ENCODE assay signal across 8 mouse cellular contexts in genomic region chr3:87749036-87749435, GRCm38 (mm10). TPM values are rescaled to one million over a fixed set of nuclear protein-coding genes. Genes with fewer than 3 reads are reported as not detected.
DNase-seq lines count a peak whose midpoint lies in the region; ATAC-seq and TF ChIP-seq lines count a peak whose summit lies in the region.

No protein-coding gene starts in this region.

- H3K36me3 ChIP-seq in forebrain, postnatal 0 days (ENCODE audit: insufficient read depth) = no peaks in the 10 kb centered on the region
- H3K36me3 ChIP-seq in forebrain, embryonic 11.5 days (ENCODE audit: control insufficient read depth, insufficient read depth, low read length) = no peaks in the 10 kb centered on the region
- no peaks in the 10 kb centered on the region for H3K36me3 ChIP-seq in kidney, adult 2 months (ENCODE audit: control insufficient read depth, insufficient read depth, low read length)
- H3K36me3 ChIP-seq in lung, postnatal 0 days (ENCODE audit: insufficient read depth, low read length) = peaks cover 6% of the 10 kb centered on the region; the same call in 1 of the 2 replicates

- no peak overlapping the region for H3K4me2 ChIP-seq in forebrain, postnatal 0 days (ENCODE audit: low read depth)
- H3K4me2 ChIP-seq in forebrain, embryonic 11.5 days (ENCODE audit: low read depth, low read length, severe bottlenecking) = no peak overlapping the region
- H3K4me2 ChIP-seq in lung, postnatal 0 days (replicated peaks; ENCODE audit: low read depth, low read length) = no peak overlapping the region

- no peaks in the 10 kb centered on the region for H3K4me1 ChIP-seq in forebrain, postnatal 0 days (ENCODE audit: insufficient read depth)
- no peaks in the 10 kb centered on the region for H3K4me1 ChIP-seq in forebrain, embryonic 11.5 days (replicated peaks; ENCODE audit: control insufficient read depth, insufficient read depth, low read length)
- no peaks in the 10 kb centered on the region for H3K4me1 ChIP-seq in kidney, adult 2 months (ENCODE audit: control insufficient read depth, insufficient read depth, low read length)
- H3K4me1 ChIP-seq in lung, postnatal 0 days (ENCODE audit: insufficient read depth, low read depth, low read length) = peaks cover 3% of the 10 kb centered on the region; the same call in 1 of the 2 replicates

- no peaks in the 10 kb centered on the region for H3K27me3 ChIP-seq in forebrain, postnatal 0 days (ENCODE audit: insufficient read depth, low read length)
- no peaks in the 10 kb centered on the region for H3K27me3 ChIP-seq in forebrain, embryonic 11.5 days (ENCODE audit: control insufficient read depth, insufficient read depth, low read length)
- H3K27me3 ChIP-seq in kidney, adult 2 months (replicated peaks; ENCODE audit: control insufficient read depth, insufficient read depth, low read length) = no peaks in the 10 kb centered on the region
- H3K27me3 ChIP-seq in lung, postnatal 0 days (replicated peaks; ENCODE audit: insufficient read depth, low read length) = no peaks in the 10 kb centered on the region

- no peak overlapping the region for H3K27ac ChIP-seq in forebrain, postnatal 0 days (ENCODE audit: low read depth, low read length)
- H3K27ac ChIP-seq in forebrain, embryonic 11.5 days (ENCODE audit: low read depth, low read length) = no peak overlapping the region
- no peak overlapping the region for H3K27ac ChIP-seq in kidney, adult 2 months (ENCODE audit: insufficient read depth, low read depth, low read length)
- H3K27ac ChIP-seq in lung, postnatal 0 days (ENCODE audit: low read length) = no peak overlapping the region

- no peak for DNase-seq in forebrain, postnatal 0 days
- no peak for DNase-seq in forebrain, embryonic 11.5 days (ENCODE audit: low spot score)
- peak; percentile 49 for DNase-seq in urinary bladder, postnatal 25 days (ENCODE audit: low spot score)
- DNase-seq in urinary bladder, adult 2 months (ENCODE audit: low spot score) = no peak
- DNase-seq in embryo, embryonic 10 days (ENCODE audit: low spot score) = peak; percentile 75
- DNase-seq in kidney, adult 2 months = peak; percentile 75
- DNase-seq in lung, postnatal 0 days (ENCODE audit: low spot score) = peak; percentile 70
- DNase-seq in thymus, postnatal 25 days = peak; percentile 58

- no peak overlapping the region for H3K4me3 ChIP-seq in forebrain, postnatal 0 days (ENCODE audit: low read depth, low read length)
- no peak overlapping the region for H3K4me3 ChIP-seq in forebrain, embryonic 11.5 days (ENCODE audit: low read depth, low read length)
- no peak overlapping the region for H3K4me3 ChIP-seq in kidney, adult 2 months (ENCODE audit: insufficient read depth, low read depth, low read length)
- no peak overlapping the region for H3K4me3 ChIP-seq in lung, postnatal 0 days (ENCODE audit: low read depth, low read length)

- no peaks in the 10 kb centered on the region for H3K9me3 ChIP-seq in forebrain, postnatal 0 days (ENCODE audit: low read length)
- no peaks in the 10 kb centered on the region for H3K9me3 ChIP-seq in forebrain, embryonic 11.5 days (ENCODE audit: control insufficient read depth, low read length)
- H3K9me3 ChIP-seq in lung, postnatal 0 days (ENCODE audit: low read length) = no peaks in the 10 kb centered on the region

- no peak for TF ChIP-seq EP300 in lung, postnatal 0 days (IDR thresholded peaks at IDR 0.05)

- no peak for TF ChIP-seq POLR2A in kidney, adult 2 months (IDR thresholded peaks at IDR 0.05; ENCODE audit: low read depth, low read length)

- ATAC-seq in forebrain, postnatal 0 days = no peak
- no peak for ATAC-seq in forebrain, embryonic 11.5 days (replicated peaks; ENCODE audit: low FRiP score)
- ATAC-seq in lung, postnatal 0 days = peak; percentile 66

- WGBS in forebrain, postnatal 0 days = 13% methylated on average over 5 of the region's 5 CpGs
- 19% methylated on average over 5 of the region's 5 CpGs for WGBS in forebrain, embryonic 11.5 days
- WGBS in kidney, adult 2 months = 16% methylated on average over 5 of the region's 5 CpGs
- whole genome bisulfite sequencing in lung, postnatal 0 days = 14% methylated on average over 5 of the region's 5 CpGs

- no peak overlapping the region for H3K9ac ChIP-seq in forebrain, postnatal 0 days
- no peak overlapping the region for H3K9ac ChIP-seq in forebrain, embryonic 11.5 days (ENCODE audit: low read length)
- H3K9ac ChIP-seq in lung, postnatal 0 days (replicated peaks; ENCODE audit: low read depth) = no peak overlapping the region

- TF ChIP-seq CTCF in forebrain, postnatal 0 days (IDR thresholded peaks at IDR 0.05; ENCODE audit: low read depth) = peak; percentile 56
- peak; percentile 92 for TF ChIP-seq CTCF in kidney, adult 2 months (conservative IDR thresholded peaks at IDR 0.05; ENCODE audit: insufficient read depth, insufficient read length, low read depth, low read length)
- TF ChIP-seq CTCF in lung, postnatal 0 days (IDR thresholded peaks at IDR 0.05) = peak; percentile 86

RNA-seq across cellular contexts. Expression of gene Lrrc71, which starts 0.6 kb away (rescaled TPM):
- 2.2 and 3.0 TPM in 2 replicates for total RNA-seq in forebrain, postnatal 0 days (2014; rRNA removed)
- 0.77 and 1.6 TPM in 2 replicates for polyA plus RNA-seq in forebrain, postnatal 0 days (2015; fragmentation: Nextera tagmentation; extraction: Ambion mirVana)
- 0.24 and 0.55 TPM in 2 replicates for polyA plus RNA-seq in forebrain, embryonic 11.5 days (2014; fragmentation: Nextera tagmentation; extraction: Ambion mirVana)
- 0.19 and 0.29 TPM in 2 replicates for polyA plus RNA-seq in urinary bladder, adult 2 months (2012; rRNA removed)
- polyA plus RNA-seq in kidney, adult 2 months (2012; rRNA removed) = 0.20 and 0.48 TPM in 2 replicates
- polyA plus RNA-seq in lung, postnatal 0 days (2015; fragmentation: Nextera tagmentation; extraction: Ambion mirVana) = 8.9 and 9.3 TPM in 2 replicates

RNA-seq across cellular contexts. Expression of gene Ntrk1, which starts 45.9 kb away (rescaled TPM):
- total RNA-seq in forebrain, postnatal 0 days (2014; rRNA removed) = 1.5 and 2.2 TPM in 2 replicates
- 1.7 and 2.9 TPM in 2 replicates for polyA plus RNA-seq in forebrain, postnatal 0 days (2015; fragmentation: Nextera tagmentation; extraction: Ambion mirVana)
- polyA plus RNA-seq in forebrain, embryonic 11.5 days (2014; fragmentation: Nextera tagmentation; extraction: Ambion mirVana) = 0.16 and 0.45 TPM in 2 replicates
- polyA plus RNA-seq in urinary bladder, adult 2 months (2012; rRNA removed) = 2.7 and 3.5 TPM in 2 replicates
- 2.5 and 4.5 TPM in 2 replicates for polyA plus RNA-seq in kidney, adult 2 months (2012; rRNA removed)
- polyA plus RNA-seq in lung, postnatal 0 days (2015; fragmentation: Nextera tagmentation; extraction: Ambion mirVana) = 4.1 and 4.2 TPM in 2 replicates

RNA-seq across cellular contexts. Expression of gene Insrr, which starts 47.7 kb away (rescaled TPM):
- total RNA-seq in forebrain, postnatal 0 days (2014; rRNA removed) = 0.54 and 8.7 TPM in 2 replicates
- polyA plus RNA-seq in forebrain, postnatal 0 days (2015; fragmentation: Nextera tagmentation; extraction: Ambion mirVana) = 0.23 TPM in 2 replicates
- 0.32 and 0.33 TPM in 2 replicates for polyA plus RNA-seq in forebrain, embryonic 11.5 days (2014; fragmentation: Nextera tagmentation; extraction: Ambion mirVana)
- 0.73 and 0.80 TPM in 2 replicates for polyA plus RNA-seq in urinary bladder, adult 2 months (2012; rRNA removed)
- polyA plus RNA-seq in kidney, adult 2 months (2012; rRNA removed) = 23.9 and 27.8 TPM in 2 replicates
- 0.02 and 0.12 TPM in 2 replicates for polyA plus RNA-seq in lung, postnatal 0 days (2015; fragmentation: Nextera tagmentation; extraction: Ambion mirVana)

Comparison
In these comparisons a context has a peak if more than half of its experiments do, and no peak if none do; other contexts are left out.
1. DNase-seq: peak in urinary bladder, postnatal 25 days (single experiment), embryo, embryonic 10 days (single experiment), kidney, adult 2 months (single experiment), lung, postnatal 0 days (single experiment) and thymus, postnatal 25 days (single experiment); none in forebrain, postnatal 0 days (single experiment), forebrain, embryonic 11.5 days (single experiment) and urinary bladder, adult 2 months (single experiment).
2. RNA of gene Insrr, which starts 47.7 kb away (polyA plus RNA-seq): 23.9 to 27.8 TPM in kidney, adult 2 months; 0.73 to 0.80 TPM in urinary bladder, adult 2 months, 0.32 to 0.33 TPM in forebrain, embryonic 11.5 days, 0.23 TPM in forebrain, postnatal 0 days and 0.02 to 0.12 TPM in lung, postnatal 0 days; every median in the first group is over 10 times any median in the second.
3. Peak in every context shown above with its lines, with median percentiles within 50 percentile points of each other: CTCF ChIP-seq.